Mouse (Mus musculus) midbrain, postnatal 0 days (tissue): ENCODE data around the gene Nms. TPM values are rescaled to one million over a fixed set of nuclear protein-coding genes. Genes with fewer than 3 reads are reported as not detected.

ENCODE experiments used
- ATAC-seq: fragments of 200-750 bp; cut with Nextera tagmentation; 2 replicates; pipeline ENCODE4 v1.8.0; 2017; ENCODE audit warnings: moderate number of reproducible peaks, mild to moderate bottlenecking, moderate TSS enrichment, moderate library complexity; ENCODE audit not compliant: low FRiP score
- DNase-seq: peaks from one replicate; pipeline ENCODE4 v3.0.0-alpha.2; 2015; ENCODE audit warnings: low spot score
- H3K27ac ChIP-seq: fragments of 300-500 bp; sonication (generic); 2 replicates; pipeline ENCODE4 v1.5.1; 2014; ENCODE audit warnings: low read depth, mild to moderate bottlenecking, low read length, mixed read lengths
- H3K27me3 ChIP-seq: fragments of 300-500 bp; sonication (generic); 2 replicates; pipeline ENCODE4 v1.6.1; 2014; ENCODE audit warnings: low read length, control low read depth, mixed read lengths; ENCODE audit not compliant: insufficient read depth
- H3K36me3 ChIP-seq: fragments of 300-500 bp; sonication (generic); 2 replicates; pipeline ENCODE4 v1.6.1; 2014; ENCODE audit warnings: low read length, control low read depth, mixed read lengths; ENCODE audit not compliant: insufficient read depth
- H3K4me1 ChIP-seq: fragments of 300-500 bp; sonication (generic); 2 replicates; pipeline ENCODE4 v1.6.1; 2014; ENCODE audit warnings: mild to moderate bottlenecking, control low read depth, antibody characterized with exemption, low read length, mixed read lengths; ENCODE audit not compliant: insufficient read depth
- H3K4me2 ChIP-seq: fragments of 300-500 bp; sonication (generic); 2 replicates; pipeline ENCODE4 v1.6.1; 2014; ENCODE audit warnings: low read depth, mild to moderate bottlenecking, low read length, mixed read lengths; ENCODE audit not compliant: poor library complexity, severe bottlenecking
- H3K4me3 ChIP-seq: fragments of 300-500 bp; sonication (generic); 2 replicates; pipeline ENCODE4 v1.5.1; 2014; ENCODE audit warnings: low read depth, mild to moderate bottlenecking, low read length, moderate library complexity
- H3K9ac ChIP-seq: fragments of 300-500 bp; sonication (generic); replicated peaks from 2 replicates; pipeline ENCODE4 v1.6.1; 2014; ENCODE audit warnings: mild to moderate bottlenecking, low read length, moderate library complexity, mixed read lengths; ENCODE audit not compliant: poor library complexity, severe bottlenecking
- H3K9me3 ChIP-seq: fragments of 300-500 bp; sonication (generic); 2 replicates; pipeline ENCODE4 v1.6.1; 2016; ENCODE audit warnings: low read length, control low read depth
- CTCF ChIP-seq: IDR thresholded peaks from 2 replicates; pipeline ENCODE4 v1.5.1; 2016; ENCODE audit warnings: antibody characterized with exemption, mild to moderate bottlenecking
- WGBS: fragments of 180-500 bp; shearing (Covaris S2); extraction: QIAGEN DNeasy Blood & Tissue Kit; methylation state at CpG from one replicate; pipeline ENCODE4 v1.1.7; 2014; 5-methylcytosine and 5-hydroxymethylcytosine counted together
- polyA plus RNA-seq: library from polyadenylated mRNA; unstranded; fragments of >200 nt; fragmentation: Nextera tagmentation; extraction: Ambion mirVana; gene quantifications from 2 replicates; pipeline ENCODE4 v1.2.1, GENCODE M21; 2015
- total RNA-seq: library from RNA; depleted of rRNA; stranded (reverse); fragments of >200 nt; gene quantifications from 2 replicates; pipeline ENCODE4 v1.2.3, GENCODE M21; 2014; rRNA removed

Nms gene
- total RNA-seq (0.33 TPM in 1 of 2 replicates, not detected in the other), polyA plus RNA-seq (0.57 and 0.63 TPM in 2 replicates)

DNA sequence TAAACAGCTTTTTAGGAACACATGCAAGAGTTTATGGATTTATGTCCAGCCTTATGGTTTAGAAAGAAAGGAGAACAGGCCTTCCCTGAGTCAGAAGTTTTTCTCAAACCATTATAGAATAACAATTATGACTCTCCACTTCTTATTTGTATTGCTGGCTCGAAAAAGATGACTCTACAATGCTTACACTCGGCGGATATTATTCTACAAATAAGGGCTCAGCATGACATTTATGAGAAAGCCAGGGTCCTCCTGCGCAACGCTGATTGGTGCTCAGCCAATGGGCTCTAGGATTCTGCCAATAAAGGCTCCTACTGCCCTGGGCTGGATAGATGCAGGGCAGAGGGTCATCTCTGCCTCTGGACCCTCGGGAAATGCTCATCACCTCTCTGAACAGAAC is at the start of gene Nms:
Gene Nms (plus strand): TSS at position 301 of the 400 bp plus-strand sequence.
- no peak within 1 kb of the TSS for H3K4me2 ChIP-seq
- no peaks in the 10 kb centered on the region for H3K36me3 ChIP-seq
- ATAC-seq, result no peak
- H3K9me3 ChIP-seq, result no peaks in the 10 kb centered on the region
- H3K27ac ChIP-seq, result no peak within 1 kb of the TSS
- no peaks in the 10 kb centered on the region for H3K4me1 ChIP-seq
- H3K4me3 ChIP-seq, result no peak within 1 kb of the TSS
- DNase-seq, result no peak
- H3K9ac ChIP-seq, result no peak within 1 kb of the TSS
- no peaks in the 10 kb centered on the region for H3K27me3 ChIP-seq
- 67% methylated on average over 6 of the region's 6 CpGs for WGBS
- no peak for TF ChIP-seq CTCF

DNA sequence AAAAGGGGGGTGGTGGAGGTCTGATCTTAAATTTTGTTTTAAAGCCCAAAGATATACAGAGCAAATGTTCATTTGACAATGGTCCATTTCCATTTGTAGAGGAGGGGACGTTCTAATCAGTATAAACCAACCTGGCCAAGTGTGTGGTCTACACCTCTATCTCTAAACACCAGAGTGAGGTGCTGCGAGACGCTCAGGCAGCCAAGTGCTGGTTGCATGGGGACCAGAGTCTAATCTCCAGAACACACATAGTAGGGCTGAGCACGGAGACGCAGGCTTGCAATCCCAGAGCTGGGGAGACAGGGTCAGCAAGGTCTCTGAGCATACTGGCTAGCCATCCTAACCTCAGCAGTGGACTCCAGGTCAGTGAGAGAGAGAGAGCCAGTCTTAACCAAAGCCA is 47.5 kb upstream of the Nms start:
- no peak overlapping the region for H3K4me2 ChIP-seq
- WGBS, result 94% methylated on average over 5 of the region's 5 CpGs
- peaks cover 34% of the 10 kb centered on the region for H3K36me3 ChIP-seq
- ATAC-seq (no peak), DNase-seq (no peak)
- peaks cover 8% of the 10 kb centered on the region for H3K4me1 ChIP-seq
- no peak overlapping the region for H3K4me3 ChIP-seq
- no peak overlapping the region for H3K9ac ChIP-seq
- no peaks in the 10 kb centered on the region for H3K27me3 ChIP-seq
- no peak overlapping the region for H3K27ac ChIP-seq
- H3K9me3 ChIP-seq, result no peaks in the 10 kb centered on the region
- TF ChIP-seq CTCF, result no peak

GRCm38 (mm10) chr1:38893081-38893480 is 45.9 kb upstream of the Nms start:
- 59% methylated on average over 5 of the region's 5 CpGs for WGBS
- H3K4me1 ChIP-seq, result peaks cover 11% of the 10 kb centered on the region
- DNase-seq (peak; percentile 18), ATAC-seq (no peak)
- no peak overlapping the region for H3K9ac ChIP-seq
- 0 out of 2 replicates have a peak overlapping the region, but pooled peaks have one; percentile 32 for H3K27ac ChIP-seq
- no peaks in the 10 kb centered on the region for H3K9me3 ChIP-seq
- peaks cover 30% of the 10 kb centered on the region for H3K36me3 ChIP-seq
- TF ChIP-seq CTCF, result no peak
- H3K27me3 ChIP-seq, result no peaks in the 10 kb centered on the region
- H3K4me3 ChIP-seq, result no peak overlapping the region
- no peak overlapping the region for H3K4me2 ChIP-seq

- ATAC-seq (peak; percentile 90), DNase-seq (peak; percentile 87)
- peak; percentile 16; the same call in 1 of the 2 replicates for TF ChIP-seq CTCF
- H3K27me3 ChIP-seq, result no peaks in the 10 kb centered on the region
- under 1% methylated on average over 61 of the region's 67 CpGs for WGBS
- H3K9ac ChIP-seq, result peak within 1 kb of the TSS; percentile 95
- H3K36me3 ChIP-seq, result peaks cover 20% of the 10 kb centered on the region
- peak within 1 kb of the TSS; percentile 91 for H3K27ac ChIP-seq
- peaks cover 11% of the 10 kb centered on the region for H3K4me1 ChIP-seq
- peak within 1 kb of the TSS; percentile 86 for H3K4me3 ChIP-seq
- peak within 1 kb of the TSS; percentile 69 for H3K4me2 ChIP-seq
- H3K9me3 ChIP-seq, result no peaks in the 10 kb centered on the region
Measured at GRCm38 (mm10) chr1:38897431-38898248, 41.3 kb upstream of the Nms start, which contains the start of gene Chst10. Gene Chst10 (minus strand): TSS chr1:38898161.

- H3K27me3 ChIP-seq, result no peaks in the 10 kb centered on the region
- no peak for TF ChIP-seq CTCF
- no peak overlapping the region for H3K4me3 ChIP-seq
- H3K27ac ChIP-seq, result no peak overlapping the region
- no peak for ATAC-seq
- H3K36me3 ChIP-seq, result no peaks in the 10 kb centered on the region
- WGBS, result 73% methylated on average over 5 of the region's 5 CpGs
- H3K9me3 ChIP-seq, result no peaks in the 10 kb centered on the region
- no peak overlapping the region for H3K4me2 ChIP-seq
- DNase-seq, result no peak
- no peaks in the 10 kb centered on the region for H3K4me1 ChIP-seq
- no peak overlapping the region for H3K9ac ChIP-seq
Measured at GRCm38 (mm10) chr1:38902571-38902970, 36.4 kb upstream of the Nms start.

GRCm38 (mm10) chr1:38903985-38904384 is 35.0 kb upstream of the Nms start:
- no peaks in the 10 kb centered on the region for H3K27me3 ChIP-seq
- no peak overlapping the region for H3K4me2 ChIP-seq
- no peaks in the 10 kb centered on the region for H3K4me1 ChIP-seq
- H3K36me3 ChIP-seq, result no peaks in the 10 kb centered on the region
- no peak for DNase-seq
- no peak overlapping the region for H3K9ac ChIP-seq
- WGBS, result 74% methylated on average over 2 of the region's 2 CpGs
- H3K9me3 ChIP-seq, result no peaks in the 10 kb centered on the region
- ATAC-seq, result no peak
- no peak overlapping the region for H3K4me3 ChIP-seq
- no peak overlapping the region for H3K27ac ChIP-seq
- no peak for TF ChIP-seq CTCF
